Mouse (Mus musculus) hindbrain, embryonic 11.5 days (tissue): ENCODE results near the gene Trim25. TPM values are rescaled to one million over a fixed set of nuclear protein-coding genes. Genes with fewer than 3 reads are reported as not detected.
"Not testable (repeated sequence)": the region's sequence is repeated elsewhere in the genome, so short reads cannot be mapped to it uniquely, and the experiment has no call there.

Experiments used
- ATAC-seq: fragments of 200-750 bp; cut with Nextera tagmentation; 2 replicates; pipeline ENCODE4 v1.8.0; 2017; ENCODE audit warnings: mild to moderate bottlenecking, moderate TSS enrichment, moderate library complexity; ENCODE audit not compliant: low FRiP score
- DNase-seq: peaks from one replicate; pipeline ENCODE4 v3.0.0-alpha.2; 2015; ENCODE audit warnings: low spot score
- H3K27ac ChIP-seq: fragments of 300-500 bp; sonication (generic); 2 replicates; pipeline ENCODE4 v1.5.1; 2014; ENCODE audit warnings: mild to moderate bottlenecking, low read depth, low read length
- H3K27me3 ChIP-seq: fragments of 300-500 bp; sonication (generic); 2 replicates; pipeline ENCODE4 v1.6.1; 2014; ENCODE audit warnings: mild to moderate bottlenecking, low read length, moderate library complexity, mixed read lengths; ENCODE audit not compliant: control insufficient read depth, insufficient read depth
- H3K36me3 ChIP-seq: fragments of 300-500 bp; sonication (generic); 2 replicates; pipeline ENCODE4 v1.6.1; 2014; ENCODE audit warnings: mild to moderate bottlenecking, low read length, moderate library complexity, mixed read lengths; ENCODE audit not compliant: control insufficient read depth, insufficient read depth
- H3K4me1 ChIP-seq: fragments of 300-500 bp; sonication (generic); replicated peaks from 2 replicates; pipeline ENCODE4 v1.6.1; 2014; ENCODE audit warnings: low read length, mixed read lengths; ENCODE audit not compliant: control insufficient read depth, insufficient read depth
- H3K4me2 ChIP-seq: fragments of 300-500 bp; sonication (generic); replicated peaks from 2 replicates; pipeline ENCODE4 v1.6.1; 2014; ENCODE audit warnings: mild to moderate bottlenecking, low read depth, low read length
- H3K4me3 ChIP-seq: fragments of 300-500 bp; sonication (generic); 2 replicates; pipeline ENCODE4 v1.5.1; 2014; ENCODE audit warnings: low read depth, low read length
- H3K9ac ChIP-seq: fragments of 300-500 bp; sonication (generic); 2 replicates; pipeline ENCODE4 v1.6.1; 2014; ENCODE audit warnings: low read depth, low read length
- H3K9me3 ChIP-seq: fragments of 300-500 bp; sonication (generic); 2 replicates; pipeline ENCODE4 v1.6.1; 2016; ENCODE audit warnings: low read length; ENCODE audit not compliant: control insufficient read depth
- WGBS: fragments of 180-500 bp; shearing (Covaris S2); extraction: QIAGEN DNeasy Blood & Tissue Kit; methylation state at CpG from one replicate; pipeline ENCODE4 v1.1.7; 2014; 5-methylcytosine and 5-hydroxymethylcytosine counted together
- polyA plus RNA-seq: library from polyadenylated mRNA; unstranded; fragments of >200 nt; fragmentation: Nextera tagmentation; extraction: Ambion mirVana; gene quantifications from 2 replicates; pipeline ENCODE4 v1.2.1, GENCODE M21; 2014

Trim25 gene
- polyA plus RNA-seq, 1 experiment from 2014 or later: 3.6 TPM

- no peaks in the 10 kb centered on the region for H3K4me1 ChIP-seq
- H3K9ac ChIP-seq: no peak overlapping the region
- no peak overlapping the region for H3K27ac ChIP-seq
- H3K36me3 ChIP-seq: no peaks in the 10 kb centered on the region; the same call in 1 of the 2 replicates
- H3K27me3 ChIP-seq: no peaks in the 10 kb centered on the region
- H3K4me3 ChIP-seq: no peak overlapping the region
- DNase-seq (no peak), ATAC-seq (no peak)
- H3K9me3 ChIP-seq: no peaks in the 10 kb centered on the region
- 82% methylated on average over 5 of the region's 5 CpGs for WGBS
- H3K4me2 ChIP-seq: no peak overlapping the region
Observed at GRCm38 (mm10) chr11:88988956-88989355, 10.2 kb upstream of the Trim25 start.

DNA sequence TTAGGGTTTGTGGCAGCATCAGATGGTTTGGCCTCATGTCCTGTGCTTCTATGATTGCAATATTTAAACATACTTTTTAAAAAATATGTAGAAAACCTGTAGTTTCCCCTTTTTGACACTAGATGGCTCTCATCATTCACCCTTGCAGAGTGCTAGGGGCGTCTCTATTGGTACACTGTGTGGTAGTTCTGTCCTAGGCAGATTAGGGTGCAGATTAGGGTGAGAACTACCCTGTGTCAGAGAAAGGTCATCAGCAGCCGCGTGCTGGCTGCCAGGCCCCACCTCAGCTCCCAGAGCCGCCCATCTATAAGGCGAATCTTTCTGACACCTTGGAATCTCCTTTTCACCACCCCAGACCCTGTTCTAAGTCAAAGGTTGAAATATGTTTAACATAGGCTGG lies 9.6 kb upstream of the Trim25 start:
- WGBS: 76% methylated on average over 5 of the region's 5 CpGs
- Histone ChIP-seq H3K27me3 (no peaks in the 10 kb centered on the region), H3K9ac (no peak overlapping the region), H3K27ac (no peak overlapping the region), H3K4me3 (no peak overlapping the region), H3K9me3 (no peaks in the 10 kb centered on the region), H3K36me3 (no peaks in the 10 kb centered on the region), H3K4me2 (no peak overlapping the region), H3K4me1 (no peaks in the 10 kb centered on the region)
- peak; percentile 32 for DNase-seq
- ATAC-seq: no peak

DNA sequence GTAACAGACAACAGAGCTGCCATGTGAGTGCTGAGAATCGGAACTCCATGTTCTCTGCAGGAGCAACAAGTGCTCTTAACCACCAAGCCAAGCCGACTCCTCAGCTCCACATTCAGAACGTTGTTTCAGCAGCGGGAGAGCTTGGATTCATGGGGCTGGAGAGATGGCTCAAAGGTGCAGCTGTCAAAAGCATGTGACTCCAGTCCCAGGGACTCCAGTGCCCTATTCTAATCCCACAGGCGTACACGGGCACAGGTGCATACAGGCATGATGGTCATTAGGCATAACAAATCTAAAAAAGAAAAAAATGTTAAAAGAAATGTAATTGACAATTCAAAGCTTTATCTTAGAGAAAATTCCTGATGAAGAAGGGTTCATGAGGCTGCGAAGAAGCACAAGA lies 6.0 kb upstream of the Trim25 start:
- H3K36me3 ChIP-seq: no peaks in the 10 kb centered on the region
- ATAC-seq: no peak
- no peak overlapping the region for H3K4me3 ChIP-seq
- no peak overlapping the region for H3K4me2 ChIP-seq
- DNase-seq: no peak
- no peaks in the 10 kb centered on the region for H3K9me3 ChIP-seq
- no peak overlapping the region for H3K27ac ChIP-seq
- no peaks in the 10 kb centered on the region for H3K4me1 ChIP-seq
- H3K27me3 ChIP-seq: no peaks in the 10 kb centered on the region
- no peak overlapping the region for H3K9ac ChIP-seq
- WGBS: 48% methylated on average over 7 of the region's 7 CpGs

- no peak overlapping the region for H3K27ac ChIP-seq
- H3K9ac ChIP-seq: no peak overlapping the region
- H3K4me2 ChIP-seq: no peak overlapping the region
- H3K4me3 ChIP-seq: no peak overlapping the region
- WGBS: 21% methylated on average over 5 of the region's 5 CpGs
- DNase-seq (peak; percentile 54), ATAC-seq (no peak)
- H3K9me3 ChIP-seq: no peaks in the 10 kb centered on the region
- no peaks in the 10 kb centered on the region for H3K36me3 ChIP-seq
- no peaks in the 10 kb centered on the region for H3K27me3 ChIP-seq
- no peaks in the 10 kb centered on the region for H3K4me1 ChIP-seq
Observed at GRCm38 (mm10) chr11:88993625-88994024, 5.6 kb upstream of the Trim25 start.

DNA sequence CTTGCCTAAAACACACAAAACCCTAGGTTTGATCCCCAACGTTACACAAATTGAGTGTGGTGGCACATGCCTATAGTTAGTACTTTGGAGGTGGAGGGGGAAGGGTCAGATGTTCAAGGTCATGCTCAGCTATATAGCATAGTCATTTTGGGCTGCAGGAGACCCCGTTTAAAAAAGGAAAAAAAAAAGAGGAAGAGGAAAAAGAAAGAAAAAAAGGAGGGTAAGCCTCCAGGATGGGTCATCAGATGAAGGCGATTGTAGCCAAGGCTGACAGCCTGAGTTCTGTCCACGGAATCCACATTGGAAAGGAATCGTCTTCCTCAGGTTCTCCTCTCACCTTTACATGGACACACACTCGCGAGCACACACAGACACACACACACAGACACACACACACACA lies 4.7 kb upstream of the Trim25 start:
- Histone ChIP-seq H3K4me3 (no peak overlapping the region), H3K4me1 (0 out of 2 replicates have a peak, but pooled peaks cover 1% of the 10 kb centered on the region), H3K9me3 (no peaks in the 10 kb centered on the region), H3K27me3 (peaks cover 7% of the 10 kb centered on the region), H3K27ac (no peak overlapping the region), H3K9ac (no peak overlapping the region), H3K36me3 (no peaks in the 10 kb centered on the region), H3K4me2 (no peak overlapping the region)
- ATAC-seq (no peak), DNase-seq (no peak)
- WGBS: 92% methylated on average over 7 of the region's 7 CpGs

- Histone ChIP-seq H3K4me1 (0 out of 2 replicates have a peak, but pooled peaks cover 2% of the 10 kb centered on the region), H3K4me3 (no peak overlapping the region), H3K27ac (no peak overlapping the region), H3K9me3 (no peaks in the 10 kb centered on the region), H3K4me2 (no peak overlapping the region), H3K27me3 (peaks cover 15% of the 10 kb centered on the region), H3K36me3 (no peaks in the 10 kb centered on the region), H3K9ac (no peak overlapping the region)
- no peak for DNase-seq
- ATAC-seq: no peak
- 92% methylated on average over 2 of the region's 2 CpGs for WGBS
Observed at GRCm38 (mm10) chr11:88995616-88996015, 3.6 kb upstream of the Trim25 start.

- WGBS: 80% methylated on average over 7 of the region's 7 CpGs
- no peak overlapping the region for H3K4me3 ChIP-seq
- DNase-seq: no peak
- no peak for ATAC-seq
- 0 out of 2 replicates have a peak, but pooled peaks cover 2% of the 10 kb centered on the region for H3K4me1 ChIP-seq
- no peaks in the 10 kb centered on the region for H3K9me3 ChIP-seq
- no peak overlapping the region for H3K27ac ChIP-seq
- H3K36me3 ChIP-seq: no peaks in the 10 kb centered on the region
- no peak overlapping the region for H3K9ac ChIP-seq
- H3K4me2 ChIP-seq: no peak overlapping the region
- peaks cover 15% of the 10 kb centered on the region for H3K27me3 ChIP-seq
Observed at GRCm38 (mm10) chr11:88996427-88996826, 2.7 kb upstream of the Trim25 start.

DNA sequence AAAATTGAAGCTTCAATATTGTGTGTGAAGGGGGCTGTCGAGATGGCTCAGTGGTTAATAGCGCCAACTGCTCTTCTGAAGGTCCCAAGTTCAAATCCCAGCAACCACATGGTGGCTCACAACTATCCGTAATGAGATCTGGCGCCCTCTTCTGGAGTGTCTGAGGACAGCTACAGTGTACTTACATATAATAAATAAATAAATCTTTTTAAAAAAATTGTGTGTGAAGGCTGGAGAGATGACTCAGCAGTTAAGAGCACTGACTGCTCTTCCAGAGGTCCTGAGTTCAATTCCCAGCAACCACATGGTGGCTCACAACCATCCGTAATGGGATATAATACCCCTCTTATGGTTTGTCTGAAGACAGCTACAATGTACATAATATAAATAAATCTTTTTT lies 1.8 kb upstream of the Trim25 start:
- H3K27me3 ChIP-seq: peaks cover 15% of the 10 kb centered on the region
- WGBS: 87% methylated on average over 5 of the region's 5 CpGs
- not testable (repeated sequence) for H3K9ac ChIP-seq, H3K9me3 ChIP-seq, H3K4me3 ChIP-seq, H3K4me1 ChIP-seq, H3K36me3 ChIP-seq, H3K27ac ChIP-seq, ATAC-seq, H3K4me2 ChIP-seq, DNase-seq

- ATAC-seq (no peak), DNase-seq (no peak)
- Histone ChIP-seq H3K27me3 (peaks cover 15% of the 10 kb centered on the region), H3K4me3 (no peak overlapping the region), H3K9me3 (no peaks in the 10 kb centered on the region), H3K36me3 (no peaks in the 10 kb centered on the region), H3K4me2 (no peak overlapping the region), H3K9ac (no peak overlapping the region), H3K4me1 (0 out of 2 replicates have a peak, but pooled peaks cover 2% of the 10 kb centered on the region), H3K27ac (no peak overlapping the region)
- WGBS: 11% methylated on average over 3 of the region's 3 CpGs
Observed at GRCm38 (mm10) chr11:88998406-88998805, 770 bp upstream of the Trim25 start.
